Mouse (Mus musculus) bone marrow macrophage, adult 2 months (primary cell): ENCODE measurements at regions not wholly inside any gene's neighbourhood (a gene's known extent, or its start where the extent isn't known, plus 50 kb on each side); places are given as distances from the start of the nearest gene placed in this dataset.

ENCODE experiments used
- CTCF ChIP-seq: IDR thresholded peaks from 2 replicates; pipeline ENCODE4 v1.5.1; 2012; ENCODE audit warnings: low read depth, mild to moderate bottlenecking, low read length, moderate library complexity
- POLR2A ChIP-seq: IDR thresholded peaks from 2 replicates; pipeline ENCODE4 v1.6.1; 2012; ENCODE audit warnings: mild to moderate bottlenecking, low read depth, low read length, borderline replicate concordance

- no peak for TF ChIP-seq CTCF
- no peak for TF ChIP-seq POLR2A
Observed at GRCm38 (mm10) chr13:93243076-93243475, 50.9 kb upstream of the Tent2 start.
